Mouse (Mus musculus): ENCODE measurements around the gene Rgs14. TPM values are rescaled to one million over a fixed set of nuclear protein-coding genes. Genes with fewer than 3 reads are reported as not detected.

Gene Rgs14
- total RNA-seq, 2 experiments from 2014 or later = 0.76 to 0.96 TPM

- DNase-seq (ENCODE audit: low spot score in 2 of 2) = no peak
These were observed 25.2 kb upstream of the Rgs14 start for GRCm38 (mm10) chr13:55344286-55344685.

GRCm38 (mm10) chr13:55346745-55347144 is 22.8 kb upstream of the Rgs14 start:
- DNase-seq (ENCODE audit: low spot score in 2 of 2) = no peak

GRCm38 (mm10) chr13:55361145-55361544 is 8.4 kb upstream of the Rgs14 start:
- DNase-seq (ENCODE audit: low spot score in 2 of 2) = no peak

GRCm38 (mm10) chr13:55361974-55362452 is 7.5 kb upstream of the Rgs14 start:
- peak in 1 of 2 experiments; percentile 14 for DNase-seq (ENCODE audit: low spot score in 2 of 2)

GRCm38 (mm10) chr13:55362453-55363060 is 7.0 kb upstream of the Rgs14 start, which contains the start of gene Lman2:
Gene Lman2, minus strand, starts transcription at chr13:55362783.
- peak; percentile 82 to 87 for DNase-seq (ENCODE audit: low spot score in 2 of 2)

DNA sequence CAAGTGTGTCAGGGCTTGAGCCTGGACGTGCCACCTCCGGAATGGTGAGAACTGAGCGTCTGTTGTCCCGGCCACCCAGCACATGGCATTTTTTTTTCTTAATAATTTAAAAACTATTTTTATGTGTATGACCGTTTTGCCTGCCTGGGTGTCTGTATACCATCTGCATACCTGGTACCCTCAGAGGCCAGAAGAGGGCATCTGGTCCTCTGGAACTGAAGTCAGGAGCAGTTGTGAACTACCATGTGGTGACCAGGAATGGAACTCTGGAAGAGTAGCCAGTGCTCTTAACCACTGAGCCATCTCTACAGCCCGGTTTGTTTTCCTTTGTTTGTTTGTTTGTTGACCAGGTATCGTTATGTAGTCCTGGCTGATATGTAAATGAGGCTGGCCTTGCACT is 1.1 kb upstream of the Rgs14 start:
- no peak for DNase-seq (ENCODE audit: low spot score in 2 of 2)

- no peak for DNase-seq (ENCODE audit: low spot score in 2 of 2)
These were observed 702 bp downstream of the Rgs14 start for GRCm38 (mm10) chr13:55370234-55370633.

GRCm38 (mm10) chr13:55371007-55371681 is 1.6 kb downstream of the Rgs14 start:
- DNase-seq (ENCODE audit: low spot score in 2 of 2) = no peak

DNA sequence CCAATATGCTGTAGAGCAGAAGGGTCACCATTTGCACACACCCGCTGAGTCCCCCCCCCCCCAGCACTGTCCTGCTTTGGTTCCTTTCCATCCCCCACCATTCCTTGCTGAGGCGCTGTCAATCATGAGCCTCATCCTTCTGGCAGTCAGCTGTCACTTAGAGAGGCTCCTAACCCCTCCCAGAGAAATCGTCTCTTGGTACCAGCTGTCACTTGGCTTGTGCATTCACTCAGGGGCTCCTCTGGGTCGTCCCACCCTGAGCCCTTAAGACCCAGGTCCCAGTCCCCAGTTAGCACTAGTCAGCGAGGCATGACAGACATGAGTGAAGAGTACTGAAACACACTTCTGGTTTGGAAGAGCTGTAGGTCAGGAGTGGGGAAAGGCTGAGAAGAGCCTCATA is 2.2 kb downstream of the Rgs14 start:
- no peak for DNase-seq (ENCODE audit: low spot score in 2 of 2)

- DNase-seq (ENCODE audit: low spot score in 2 of 2) = no peak
These were observed 4.8 kb downstream of the Rgs14 start for GRCm38 (mm10) chr13:55374206-55374924.

DNA sequence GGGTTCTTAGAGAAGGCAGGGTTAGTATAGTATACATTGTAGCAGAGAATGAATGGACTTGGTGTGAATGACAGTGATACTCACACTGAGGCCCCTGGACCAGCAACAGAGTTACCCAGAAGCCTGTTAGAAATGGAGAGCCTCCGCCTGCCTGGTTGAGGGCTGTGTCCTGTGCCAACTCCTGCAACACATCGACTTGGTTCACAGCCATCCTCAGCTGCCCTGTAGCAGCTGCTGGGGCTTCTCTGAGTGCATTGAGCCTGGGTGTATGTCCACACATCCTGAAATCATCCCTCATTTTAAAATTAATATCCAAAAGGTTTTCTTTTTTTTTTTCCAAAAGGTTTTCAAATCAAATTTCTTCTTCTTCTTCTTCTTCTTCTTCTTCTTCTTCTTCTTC is 6.3 kb downstream of the Rgs14 start:
- no peak for DNase-seq (ENCODE audit: low spot score in 2 of 2)

GRCm38 (mm10) chr13:55378907-55379580 is 9.5 kb downstream of the Rgs14 start:
- DNase-seq (ENCODE audit: low spot score in 2 of 2) = no peak

GRCm38 (mm10) chr13:55381790-55382189 is 12.3 kb downstream of the Rgs14 start:
- no peak for DNase-seq (ENCODE audit: low spot score in 2 of 2)

GRCm38 (mm10) chr13:55390644-55391043 is 21.1 kb downstream of the Rgs14 start:
- DNase-seq (ENCODE audit: low spot score in 2 of 2) = no peak

GRCm38 (mm10) chr13:55391626-55392029 is 22.1 kb downstream of the Rgs14 start:
- no peak for DNase-seq (ENCODE audit: low spot score in 2 of 2)

DNA sequence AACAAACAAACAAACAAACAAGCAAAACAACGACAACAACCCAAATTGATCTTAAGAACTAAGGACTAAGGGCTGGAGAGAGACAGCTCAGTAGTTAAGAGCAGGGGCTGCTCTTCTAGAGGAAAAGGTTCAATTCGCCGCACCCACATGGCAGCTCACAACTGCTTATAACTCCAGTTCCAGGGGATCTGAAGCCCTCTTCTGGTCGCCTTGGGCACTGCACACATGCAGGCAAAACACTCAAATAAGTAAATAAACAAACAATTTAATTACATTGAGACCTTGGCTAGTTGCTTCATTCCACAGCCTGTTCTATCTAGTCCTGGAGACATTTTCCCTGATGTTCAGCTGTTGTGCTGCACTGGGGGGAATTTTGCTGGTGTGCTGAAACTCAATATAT is 23.4 kb downstream of the Rgs14 start:
- DNase-seq (ENCODE audit: low spot score in 2 of 2) = no peak

DNA sequence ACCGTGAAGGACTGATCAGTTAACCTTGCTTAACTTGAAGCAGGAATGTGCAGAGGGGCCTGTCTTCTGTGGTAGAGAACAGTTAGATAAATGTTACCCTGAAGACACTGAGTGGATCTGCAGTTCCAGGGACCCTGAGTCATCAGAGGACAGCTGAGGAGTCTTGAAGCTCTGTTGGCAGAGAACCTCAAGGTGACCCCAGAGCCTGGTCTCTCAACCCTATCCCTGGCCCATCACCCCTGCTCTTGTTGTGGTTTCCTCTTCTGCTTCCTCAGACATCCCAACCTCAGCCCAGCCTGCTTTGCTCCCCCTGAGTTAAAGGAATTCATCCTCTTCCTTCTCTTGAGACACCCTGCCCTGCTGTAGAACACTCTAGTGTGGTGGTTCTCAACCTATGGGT is 28.6 kb downstream of the Rgs14 start, which contains the start of gene Slc34a1:
Gene Slc34a1, plus strand, starts transcription at position 100 of the 400 bp plus-strand sequence.
- no peak for DNase-seq (ENCODE audit: low spot score in 2 of 2)

DNA sequence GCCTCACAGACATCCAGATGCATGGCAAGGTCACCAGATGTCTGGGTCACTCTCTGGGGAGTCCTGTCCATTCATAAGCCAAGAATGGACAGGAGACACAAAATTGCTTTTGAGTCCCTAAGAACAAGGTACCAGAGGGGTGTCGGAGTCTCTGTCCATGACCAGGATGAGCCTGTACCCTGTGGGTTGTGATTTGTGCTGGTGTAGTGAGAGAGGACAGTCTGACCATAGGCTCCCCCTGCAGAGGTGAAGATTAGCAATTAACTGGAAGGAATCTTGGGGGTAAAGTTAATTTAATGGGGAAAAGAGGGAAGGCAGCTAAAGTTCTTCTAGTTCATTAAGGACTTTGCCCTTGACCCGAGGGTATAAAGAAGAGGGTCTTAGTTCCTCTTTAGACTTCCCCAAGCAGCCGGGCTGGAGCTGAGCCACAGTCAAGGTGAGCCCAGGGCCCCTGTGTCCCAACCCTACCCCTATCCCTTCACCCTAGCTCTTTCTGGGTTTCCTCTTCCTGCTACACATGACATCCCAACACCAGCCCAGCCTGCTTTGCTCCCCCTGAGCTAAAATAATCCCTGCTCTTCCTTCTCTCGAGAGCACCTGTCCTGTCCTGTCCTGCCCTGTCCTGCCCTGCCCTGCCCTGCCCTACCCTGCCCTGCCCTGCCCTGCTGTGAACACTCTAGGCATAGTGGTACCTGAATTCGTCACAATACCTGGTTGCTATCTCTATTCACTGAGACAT is 29.9 kb downstream of the Rgs14 start:
- no peak for DNase-seq (ENCODE audit: low spot score in 2 of 2)

- DNase-seq (ENCODE audit: low spot score in 2 of 2) = no peak
These were observed 30.5 kb downstream of the Rgs14 start for GRCm38 (mm10) chr13:55400039-55400346.

DNA sequence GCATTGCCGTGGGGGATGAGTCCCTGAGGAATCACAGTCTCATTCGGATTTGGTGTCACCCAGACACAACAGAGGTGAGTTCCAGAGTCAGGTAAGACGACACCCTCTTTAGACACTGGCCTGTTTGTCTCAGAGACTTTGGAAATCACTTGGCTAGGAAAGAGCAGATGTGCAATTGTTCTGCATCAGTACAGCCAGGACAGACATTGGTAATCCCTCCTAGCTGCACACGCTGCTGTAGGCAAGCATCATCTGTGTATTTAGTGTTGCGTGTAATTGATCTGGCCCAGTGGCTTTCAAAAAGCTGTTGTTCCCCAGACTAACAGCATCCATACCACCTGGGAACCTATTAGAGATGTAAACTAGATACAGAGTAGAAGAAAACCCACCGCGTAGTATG is 33.7 kb downstream of the Rgs14 start:
- no peak for DNase-seq (ENCODE audit: low spot score in 2 of 2)

All from adrenal gland, adult 18-20 months (tissue).